Mouse (Mus musculus): ENCODE results near the gene Hoxc4.

Hoxc4 gene

DNA sequence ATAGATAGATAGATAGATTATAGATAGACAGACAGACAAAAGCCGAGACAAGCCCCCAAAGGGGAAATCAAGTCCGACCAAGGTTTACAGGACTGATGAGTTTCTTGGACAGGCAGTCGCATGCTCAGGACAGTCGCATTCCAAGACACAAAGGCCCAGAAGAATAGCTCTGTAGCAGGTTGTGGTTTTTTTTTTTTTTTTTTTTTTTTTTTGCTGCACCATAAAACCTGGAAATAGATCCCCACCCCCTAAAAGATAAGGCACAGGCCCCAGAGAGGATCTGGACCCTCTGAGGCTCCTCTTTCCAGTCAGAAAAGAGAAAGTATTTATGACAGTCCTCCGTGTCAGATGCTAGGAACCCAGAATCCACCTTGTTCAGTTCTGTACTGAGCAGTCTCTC is 30.7 kb upstream of the Hoxc4 start:
- CTCF ChIA-PET: interaction anchor here (0.6 to 0.9 kb wide), 4 partner anchors 26 to 761 kb away, joined by 4 to 8 read pairs (median 4); no protein-coding TSS in a partner anchor

DNA sequence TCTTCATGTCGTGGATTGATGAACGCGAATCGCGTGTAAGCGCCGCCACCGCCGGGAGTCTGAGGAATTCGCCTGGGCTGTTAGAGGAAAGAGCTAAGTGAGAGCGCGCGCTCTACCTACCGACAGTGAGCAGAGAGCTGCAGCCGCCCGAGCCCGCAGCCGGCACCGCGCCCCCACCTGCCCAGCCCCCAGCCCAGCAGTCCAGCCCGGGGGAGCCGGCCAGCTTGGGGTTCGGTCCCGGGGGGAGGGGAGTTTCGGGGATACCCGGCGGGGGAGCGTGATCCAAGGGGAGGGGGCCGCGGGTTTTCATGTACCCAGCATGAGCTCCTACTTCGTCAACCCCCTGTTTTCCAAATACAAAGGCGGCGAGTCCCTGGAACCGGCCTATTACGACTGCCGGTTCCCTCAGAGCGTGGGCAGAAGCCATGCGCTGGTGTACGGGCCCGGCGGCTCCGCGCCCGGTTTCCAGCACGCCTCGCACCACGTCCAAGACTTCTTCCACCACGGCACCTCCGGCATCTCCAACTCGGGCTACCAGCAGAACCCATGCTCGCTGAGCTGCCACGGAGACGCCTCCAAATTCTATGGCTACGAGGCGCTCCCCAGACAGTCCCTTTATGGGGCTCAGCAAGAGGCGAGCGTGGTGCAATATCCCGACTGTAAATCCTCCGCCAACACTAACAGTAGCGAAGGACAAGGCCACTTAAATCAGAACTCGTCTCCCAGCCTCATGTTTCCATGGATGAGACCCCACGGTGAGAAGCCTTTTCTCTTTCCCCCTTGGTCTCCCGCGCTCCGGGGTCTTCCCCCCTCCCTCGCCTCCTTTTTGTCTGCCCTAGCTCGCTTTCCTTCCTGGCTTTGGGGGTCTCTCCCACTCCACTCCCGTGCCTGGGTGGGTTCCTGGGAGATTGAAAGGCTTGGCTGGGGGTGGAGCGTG is 28.0 kb upstream of the Hoxc4 start, which contains the start of gene Hoxc8:
Gene Hoxc8 (plus strand): TSS at position 147 of the 937 bp plus-strand sequence.
- CTCF ChIA-PET: interaction anchor here (0.9 to 1.1 kb wide), 2 partner anchors 19 to 143 kb away, joined by 3 to 4 read pairs; no protein-coding TSS in a partner anchor

DNA sequence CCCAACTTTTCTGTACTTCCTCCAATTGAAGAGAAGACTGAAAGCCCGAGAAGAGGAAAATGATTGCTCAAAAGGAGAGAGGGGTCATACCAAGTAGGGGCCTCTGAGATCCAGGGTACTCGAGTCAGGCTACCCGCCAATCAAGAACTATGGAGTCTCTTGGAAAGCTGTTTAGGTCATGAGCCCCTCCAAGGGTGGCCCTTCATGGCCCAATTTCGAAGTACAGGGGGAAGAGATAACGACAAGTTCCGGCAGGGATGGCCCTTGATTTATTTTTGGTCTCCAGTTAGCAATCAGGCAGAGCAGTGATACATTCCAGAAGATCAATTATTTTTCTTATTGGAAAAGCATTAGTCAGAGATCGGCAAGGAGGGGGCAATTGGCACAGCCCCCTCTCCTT is 27.0 kb upstream of the Hoxc4 start:
- CTCF ChIA-PET: interaction anchor here (0.8 kb wide), 1 partner anchor 186 kb away, joined by 4 read pairs; no protein-coding TSS in a partner anchor

DNA sequence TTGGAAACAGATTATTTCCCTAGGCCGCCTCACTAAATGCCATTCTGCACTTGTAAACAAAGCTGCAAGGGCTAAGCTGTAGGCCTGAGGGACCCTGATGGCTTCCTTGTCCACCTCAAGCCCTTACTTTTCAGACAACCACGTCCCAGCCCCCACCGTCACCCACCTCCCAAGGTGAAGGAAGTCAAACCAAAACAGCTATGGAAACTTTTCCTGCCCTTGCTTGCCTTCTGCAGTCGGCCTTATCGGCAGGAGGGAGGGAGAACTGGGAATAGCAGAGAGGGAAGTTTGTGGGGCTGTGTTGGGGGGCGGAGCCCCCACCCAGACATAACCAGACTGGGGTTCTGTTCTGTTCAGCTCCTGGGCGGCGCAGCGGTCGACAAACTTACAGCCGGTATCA is 26.5 kb upstream of the Hoxc4 start:
- CTCF ChIA-PET: interaction anchor here (0.7 to 0.8 kb wide), 2 partner anchors 186 to 189 kb away, joined by 4 to 9 read pairs; no protein-coding TSS in a partner anchor

DNA sequence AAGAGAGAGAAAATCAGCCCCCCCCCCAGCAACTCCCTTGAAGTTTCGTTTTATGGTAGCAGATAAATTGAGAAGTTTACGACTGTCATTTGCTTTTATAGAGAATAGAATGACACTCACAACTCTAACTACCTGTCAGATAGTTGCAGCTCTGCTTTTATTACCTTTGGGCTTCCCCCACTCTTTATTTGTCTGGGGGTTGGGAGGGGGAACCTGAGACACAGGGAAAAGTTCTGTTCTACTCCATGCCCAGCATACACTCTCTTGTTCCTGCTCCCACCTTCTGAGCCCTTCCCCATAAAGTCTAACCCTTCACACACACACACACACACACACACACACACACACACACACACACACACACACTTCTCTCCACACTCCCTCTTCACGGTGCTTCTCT is 25.9 kb upstream of the Hoxc4 start:
- CTCF ChIA-PET: interaction anchor here (0.7 kb wide), 1 partner anchor 189 kb away, joined by 9 read pairs; no protein-coding TSS in a partner anchor

DNA sequence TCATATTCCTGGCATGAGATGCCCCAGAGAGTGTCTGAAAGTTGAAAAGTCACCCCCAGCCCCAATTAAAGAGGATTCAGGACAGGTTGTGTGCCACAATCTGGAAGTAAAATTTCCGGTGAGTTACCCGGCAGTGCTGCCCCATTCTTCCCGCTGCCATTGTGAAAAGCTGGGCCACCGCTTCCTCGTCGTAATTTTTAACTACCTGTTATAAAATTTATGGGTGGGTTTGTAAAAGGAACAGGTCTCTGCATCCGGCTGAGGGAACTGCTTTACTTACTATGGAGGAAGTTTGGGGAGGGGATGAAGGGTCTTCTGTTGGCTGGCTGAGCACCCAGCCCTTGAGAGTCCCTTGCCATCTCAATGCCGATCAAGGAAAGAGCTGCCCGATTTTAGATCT is 22.2 kb upstream of the Hoxc4 start:
- CTCF ChIA-PET: interaction anchor here (1.3 kb wide), 1 partner anchor 17 kb away, joined by 3 read pairs; no protein-coding TSS in a partner anchor

DNA sequence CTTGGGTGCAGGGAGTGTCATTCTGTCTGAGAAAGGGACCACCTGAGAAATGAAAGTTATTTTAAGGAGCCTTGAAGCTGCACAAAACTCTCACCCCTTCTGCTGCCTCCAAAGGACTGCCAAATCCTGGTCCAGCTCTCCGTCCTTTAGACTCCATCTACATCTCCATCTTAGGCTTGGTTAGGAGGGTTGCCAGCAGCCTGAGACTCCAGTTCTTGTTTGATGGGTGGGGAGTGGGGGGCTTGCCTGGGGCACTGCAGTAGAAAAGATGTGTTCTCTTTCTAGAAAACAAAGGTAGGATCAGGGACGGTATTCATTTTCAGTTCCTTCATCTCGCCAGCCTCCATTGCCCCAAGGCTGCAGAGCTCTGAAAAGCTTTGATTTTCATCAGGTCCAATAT is 21.3 kb upstream of the Hoxc4 start:
- CTCF ChIA-PET: interaction anchor here (1.3 kb wide), 1 partner anchor 16 kb away, joined by 3 read pairs; no protein-coding TSS in a partner anchor

DNA sequence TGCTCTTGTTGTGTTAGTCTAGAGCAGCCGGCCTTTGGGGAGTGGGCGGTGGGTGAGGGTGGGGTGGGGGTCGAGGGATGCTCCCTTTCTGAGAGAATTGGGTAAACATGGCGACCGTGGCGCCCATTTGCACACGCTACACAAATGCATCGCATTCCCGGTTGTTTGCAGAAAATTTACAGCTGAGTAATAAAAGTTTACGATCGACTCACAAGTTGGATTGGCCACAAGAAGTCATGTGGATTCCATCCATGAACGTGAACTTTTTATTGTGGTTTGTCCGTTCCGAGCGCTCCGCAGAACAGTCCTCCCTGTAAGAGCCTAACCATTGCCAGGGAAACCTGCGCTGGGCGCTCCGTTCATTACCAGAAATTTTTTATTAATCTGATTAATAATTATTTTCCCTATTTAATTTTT is 20.8 kb upstream of the Hoxc4 start, which contains the start of gene Hoxc6:
Gene Hoxc6 (plus strand): TSS at position 319 of the 417 bp plus-strand sequence.
- CTCF ChIA-PET: interaction anchor here (1.3 kb wide), 1 partner anchor 15 kb away, joined by 3 read pairs; no protein-coding TSS in a partner anchor

DNA sequence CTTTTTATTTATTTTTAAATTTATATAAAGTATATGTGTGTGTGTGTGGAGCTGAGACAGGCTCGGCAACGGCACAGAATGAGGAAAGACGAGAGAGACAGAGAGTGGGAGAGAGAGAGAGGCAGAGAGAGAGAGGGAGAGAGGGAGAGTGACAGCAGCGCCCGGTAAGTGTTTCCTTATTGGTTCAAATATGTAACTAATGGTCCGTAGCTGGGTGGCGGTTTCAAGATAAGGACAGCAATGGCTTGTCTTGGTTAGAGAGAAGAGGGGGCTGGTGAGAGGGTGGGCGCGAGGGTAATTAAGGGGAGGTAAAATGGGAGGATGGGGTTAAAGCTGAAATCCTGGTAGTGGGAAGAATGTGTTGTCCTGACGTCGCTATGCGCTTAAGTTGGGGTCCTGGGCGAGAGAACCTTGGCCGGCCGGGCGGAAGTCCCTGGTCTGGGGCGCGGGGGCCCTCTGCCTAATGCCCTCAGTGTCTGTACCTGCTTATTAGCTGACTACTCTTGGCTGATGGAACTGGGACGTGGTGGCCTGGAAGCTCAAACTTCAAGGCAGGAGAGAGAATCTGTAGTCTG is 20.0 kb upstream of the Hoxc4 start:
- CTCF ChIA-PET: no interaction called here

DNA sequence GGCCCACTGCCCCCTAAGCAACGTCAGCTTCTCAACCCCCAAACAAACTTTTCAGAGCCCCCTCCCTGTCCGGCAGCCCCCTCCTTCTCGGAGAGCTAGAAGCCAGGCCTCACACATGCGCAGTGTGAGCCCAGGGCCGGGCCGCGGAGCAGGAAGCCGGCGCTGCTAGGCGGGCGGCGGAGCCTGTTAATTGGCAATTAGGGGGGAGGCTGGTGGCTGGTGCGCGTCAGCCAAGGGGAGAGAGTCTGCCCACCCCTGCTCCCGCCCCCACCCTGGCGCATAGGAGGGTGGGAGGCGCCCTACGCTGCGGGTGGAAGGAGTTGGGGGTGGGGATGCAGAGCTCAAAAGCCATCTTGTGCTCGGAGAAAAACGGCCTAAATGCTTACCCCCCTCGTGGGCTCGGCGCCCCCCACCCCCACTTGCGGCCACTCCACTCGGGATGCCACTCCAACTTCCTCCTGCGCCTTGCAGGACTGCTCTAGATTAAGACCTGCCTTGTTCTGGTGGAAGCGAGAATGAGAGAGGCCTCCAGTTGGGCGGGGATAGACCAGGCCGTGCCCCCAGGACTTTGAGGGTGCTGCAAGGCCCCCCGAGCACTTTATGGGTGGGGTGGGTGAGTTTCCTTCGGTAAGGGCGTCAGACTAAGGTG is 19.4 kb upstream of the Hoxc4 start:
- CTCF ChIA-PET: interaction anchor here (0.6 kb wide), 2 partner anchors 116 to 1808 kb away, joined by 8 to 10 read pairs; no protein-coding TSS in a partner anchor

DNA sequence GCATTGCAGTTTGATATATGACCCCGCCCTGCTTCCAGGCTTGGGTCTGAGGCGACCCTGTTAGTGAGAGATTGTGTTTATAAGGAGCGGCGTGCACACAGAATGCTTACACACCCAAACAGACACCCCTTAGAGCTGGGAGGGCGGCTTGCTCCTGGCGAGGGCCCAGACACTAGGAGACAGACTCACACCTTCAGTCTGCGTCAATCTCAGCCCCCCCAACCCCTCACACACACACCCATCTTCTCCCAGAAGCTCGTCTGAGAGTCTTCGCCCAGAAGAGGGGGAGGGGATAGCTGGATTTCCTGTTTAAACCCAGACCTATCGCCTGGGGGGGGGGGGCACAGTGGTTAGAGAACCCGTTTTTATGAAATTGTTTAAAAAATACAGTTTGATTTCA is 18.8 kb upstream of the Hoxc4 start:
- CTCF ChIA-PET: interaction anchor here (0.6 kb wide), 2 partner anchors 115 to 1809 kb away, joined by 8 to 10 read pairs; no protein-coding TSS in a partner anchor

DNA sequence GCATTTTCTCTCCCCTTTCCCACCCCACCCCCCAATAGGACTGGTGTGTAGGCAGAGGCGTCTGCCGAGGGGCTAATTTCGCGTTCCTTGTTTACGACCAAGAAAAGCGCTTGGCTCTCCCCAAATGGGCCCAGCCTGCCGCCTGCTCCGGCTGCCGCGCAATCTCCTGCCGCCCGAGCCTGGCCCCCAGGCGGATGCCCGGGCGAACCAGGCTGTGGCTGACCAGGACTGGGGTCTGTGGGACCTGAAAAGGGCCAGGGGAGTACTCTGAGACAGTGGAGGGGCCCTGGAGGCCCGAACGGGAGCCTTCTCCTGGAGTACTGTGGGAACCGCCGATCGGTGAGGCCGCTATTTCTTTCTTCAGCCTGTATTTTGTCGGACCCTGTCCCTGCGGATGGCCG is 18.2 kb upstream of the Hoxc4 start:
- CTCF ChIA-PET: no interaction called here

DNA sequence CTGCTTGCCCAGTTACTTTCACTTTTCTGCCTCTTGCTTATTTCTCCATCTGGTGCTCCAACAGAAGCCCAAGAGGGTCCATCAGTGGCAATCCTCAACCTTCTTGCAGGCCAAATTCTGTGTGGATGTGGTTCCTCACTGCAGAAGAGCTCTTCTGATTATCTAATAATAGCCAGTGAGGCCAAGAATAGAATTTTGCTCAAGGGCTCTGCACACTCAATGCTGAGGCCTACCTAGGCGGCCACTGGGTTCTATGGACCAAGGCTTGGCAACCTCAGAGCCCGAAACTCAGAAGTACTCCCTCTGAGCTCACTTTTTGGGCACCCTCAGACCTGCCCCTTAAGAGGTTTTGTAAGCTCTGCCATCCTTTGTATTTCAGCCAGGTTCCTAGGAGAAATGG is 17.4 kb upstream of the Hoxc4 start:
- CTCF ChIA-PET: no interaction called here

DNA sequence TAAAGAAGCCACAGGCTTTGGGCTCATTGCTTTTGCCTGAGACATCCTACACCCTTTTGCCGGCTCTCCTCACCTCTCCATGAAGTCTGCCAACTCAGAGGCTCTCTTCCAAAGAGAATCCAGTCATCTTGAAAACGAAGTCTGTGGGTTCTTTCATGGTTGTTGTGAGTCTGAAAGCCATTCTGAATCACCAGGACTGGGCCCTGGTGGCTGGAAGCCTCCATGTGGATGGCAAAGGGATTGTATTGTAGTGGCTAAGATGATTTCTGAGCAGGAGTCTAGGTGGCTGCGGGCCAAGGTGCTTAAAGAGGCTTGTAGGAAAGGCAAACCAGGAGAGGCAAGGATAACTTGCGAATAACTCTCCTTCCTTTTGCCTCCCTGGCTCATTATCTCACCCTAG is 16.6 kb upstream of the Hoxc4 start:
- CTCF ChIA-PET: interaction anchor here (0.6 kb wide), 1 partner anchor 116 kb away, joined by 6 read pairs; no protein-coding TSS in a partner anchor

DNA sequence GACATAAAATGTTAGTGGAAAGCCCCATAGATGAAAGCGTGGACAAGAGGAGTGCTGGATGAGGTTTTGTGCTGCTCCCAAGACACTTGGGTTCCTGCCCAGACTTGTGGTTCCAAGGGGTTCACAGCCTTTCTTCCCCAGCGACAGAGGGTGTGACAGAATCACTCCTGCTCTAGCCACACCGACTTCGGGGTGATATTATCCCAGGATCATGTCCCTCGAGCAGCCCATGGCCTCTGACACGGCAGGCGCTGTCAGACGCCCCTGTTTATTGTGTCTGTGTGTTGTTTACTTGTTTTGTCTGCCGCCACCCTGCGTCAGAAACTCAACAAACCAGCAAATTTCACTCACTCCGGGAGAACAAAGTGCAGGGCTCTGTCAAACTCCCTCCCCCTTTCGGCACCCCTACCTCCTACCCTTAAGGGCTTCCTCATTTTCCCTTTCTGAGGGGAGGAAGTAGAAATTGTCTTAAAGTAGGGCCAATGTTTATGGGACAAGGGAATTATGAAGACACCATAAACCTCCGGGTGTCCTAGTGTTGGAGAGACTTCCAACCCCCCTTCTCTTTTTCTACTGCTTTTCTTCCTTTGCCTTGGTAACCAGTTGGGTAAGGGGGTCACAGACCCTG is 15.8 kb upstream of the Hoxc4 start:
- CTCF ChIA-PET: interaction anchor here (0.6 kb wide), 1 partner anchor 116 kb away, joined by 6 read pairs; no protein-coding TSS in a partner anchor

DNA sequence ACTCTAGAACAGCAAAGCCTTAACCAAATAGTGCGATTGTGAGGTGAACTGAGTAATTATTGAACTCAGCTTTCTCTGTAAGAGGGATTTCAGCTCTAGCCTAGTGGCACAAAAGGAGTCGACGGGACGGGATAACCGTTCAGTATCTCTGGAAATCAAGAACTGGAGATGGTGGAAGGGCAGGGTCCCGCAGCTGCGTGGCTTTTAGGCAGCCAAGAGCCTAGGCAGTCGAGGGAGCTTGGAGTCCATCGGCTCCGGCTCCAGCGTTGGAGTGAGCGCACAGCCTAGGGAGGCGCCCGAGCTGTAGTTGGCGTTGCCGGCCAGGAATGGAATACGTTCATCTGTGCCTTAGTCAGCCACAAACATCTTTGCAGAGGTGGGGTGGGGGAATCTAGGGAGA is 13.4 kb upstream of the Hoxc4 start:
- CTCF ChIA-PET: interaction anchor here (0.5 kb wide), 1 partner anchor 55 kb away, joined by 4 read pairs; no protein-coding TSS in a partner anchor

DNA sequence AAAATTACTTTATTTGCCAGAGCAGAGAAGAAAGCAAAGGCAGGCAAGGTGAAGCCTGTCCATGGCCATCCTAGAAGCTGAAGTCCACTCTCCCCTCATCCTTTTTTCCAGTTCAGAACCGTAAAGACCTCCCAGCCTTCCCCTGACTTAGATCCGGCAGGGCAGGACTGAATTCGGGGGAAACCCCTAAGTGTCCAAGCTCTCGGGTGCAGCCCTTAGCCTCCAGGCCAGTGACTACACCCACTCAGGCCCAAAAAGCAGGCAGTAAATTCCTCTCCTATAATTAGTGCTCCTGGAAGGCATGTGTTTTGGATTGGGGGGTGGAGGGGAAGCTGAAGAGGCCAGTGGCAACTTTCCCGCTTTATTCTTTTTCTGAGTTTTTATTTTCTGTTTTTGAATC is 12.9 kb upstream of the Hoxc4 start:
- CTCF ChIA-PET: interaction anchor here (0.7 to 1.2 kb wide), 2 partner anchors 19 to 166 kb away, joined by 3 to 4 read pairs; no protein-coding TSS in a partner anchor

DNA sequence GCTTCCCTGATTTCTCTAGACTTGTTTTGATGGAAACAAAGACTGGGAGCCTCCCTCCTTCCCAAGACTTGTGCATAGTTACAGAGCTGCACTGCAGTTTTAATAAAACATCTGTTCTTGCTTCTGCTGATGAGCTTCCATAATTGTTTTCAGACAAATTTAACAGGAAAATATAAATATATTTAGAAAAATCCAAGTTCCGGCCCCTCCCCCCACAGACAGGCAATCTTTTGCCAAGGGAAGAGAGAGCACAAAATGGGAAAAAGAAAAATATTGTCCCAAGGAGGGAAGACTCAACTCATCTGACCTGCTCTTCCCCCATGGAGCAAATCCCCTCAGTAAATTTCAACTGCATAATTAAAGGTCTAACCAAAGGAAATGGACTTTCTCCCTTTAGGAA is 12.4 kb upstream of the Hoxc4 start:
- CTCF ChIA-PET: interaction anchor here (0.7 to 1.2 kb wide), 2 partner anchors 19 to 165 kb away, joined by 3 to 4 read pairs; no protein-coding TSS in a partner anchor

DNA sequence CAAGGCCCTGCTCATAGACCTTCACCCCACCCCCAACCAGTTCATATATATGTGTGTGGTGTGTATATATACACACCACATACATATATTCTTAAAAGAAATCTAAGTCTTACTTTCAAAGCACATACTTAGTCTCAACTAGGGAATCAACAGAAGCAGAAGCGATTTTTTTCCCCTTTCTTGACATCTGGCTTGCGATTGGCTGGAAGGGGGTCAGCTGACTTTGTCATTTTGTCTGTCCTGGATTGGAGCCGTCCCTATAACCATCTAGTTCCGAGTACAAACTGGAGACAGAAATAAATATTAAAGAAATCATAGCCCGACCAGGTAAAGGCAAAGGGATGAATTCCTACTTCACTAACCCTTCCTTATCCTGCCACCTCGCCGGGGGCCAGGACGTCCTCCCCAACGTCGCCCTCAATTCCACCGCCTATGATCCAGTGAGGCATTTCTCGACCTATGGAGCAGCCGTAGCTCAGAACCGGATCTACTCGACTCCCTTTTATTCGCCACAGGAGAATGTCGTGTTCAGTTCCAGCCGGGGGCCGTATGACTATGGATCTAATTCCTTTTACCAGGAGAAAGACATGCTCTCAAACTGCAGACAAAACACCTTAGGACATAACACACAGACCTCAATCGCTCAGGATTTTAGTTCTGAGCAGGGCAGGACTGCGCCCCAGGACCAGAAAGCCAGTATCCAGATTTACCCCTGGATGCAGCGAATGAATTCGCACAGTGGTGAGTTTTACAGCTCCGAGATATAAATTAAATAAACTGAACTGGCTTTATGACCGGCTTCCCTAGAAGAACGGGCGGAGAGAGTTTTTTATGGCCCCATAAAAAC is 9.2 kb upstream of the Hoxc4 start:
- CTCF ChIA-PET: interaction anchor here (1.0 kb wide), 1 partner anchor 19 kb away, joined by 4 read pairs; the partner anchor contains the start of gene Hoxc8
